Mouse (Mus musculus) kidney, adult 2 months (tissue): ENCODE results near the gene Nox3.

Experiments
- CTCF ChIP-seq: fragments of 200-500 bp; conservative IDR thresholded peaks from 2 replicates; pipeline ENCODE4 v1.5.1; 2011; ENCODE audit warnings: low read depth, mild to moderate bottlenecking, control low read depth, low read length, moderate library complexity, mixed read lengths; ENCODE audit not compliant: insufficient read depth, insufficient read length
- POLR2A ChIP-seq: fragments of 200-500 bp; IDR thresholded peaks from one replicate; pipeline ENCODE4 v1.6.1; 2011; ENCODE audit warnings: low read depth, low read length, control low read depth

DNA sequence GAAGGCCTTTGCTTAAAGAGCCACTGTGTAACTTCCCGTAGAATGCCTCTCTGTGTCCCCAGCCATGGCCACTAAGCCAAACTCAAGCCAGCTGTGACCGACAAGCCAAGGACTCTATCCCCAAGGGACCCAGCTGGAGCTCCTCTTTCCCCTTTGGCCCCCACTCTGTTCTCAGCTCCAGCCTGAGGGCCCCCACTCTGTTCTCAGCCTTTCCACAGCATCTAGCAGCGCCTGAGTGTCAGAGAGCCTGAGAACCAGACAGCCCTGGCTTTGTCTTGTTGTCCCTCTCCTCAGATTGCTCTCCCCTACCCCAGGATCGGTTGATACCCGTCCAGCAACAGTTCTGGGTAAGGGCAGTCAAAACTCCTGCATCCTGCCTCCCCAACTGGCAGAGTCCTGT lies 36.6 kb downstream of the Nox3 start:
- TF ChIP-seq CTCF (no peak), POLR2A (no peak)
